Mouse (Mus musculus): ENCODE results near the gene Map7d1. TPM values are rescaled to one million over a fixed set of nuclear protein-coding genes. Genes with fewer than 3 reads are reported as not detected.

Gene Map7d1
- polyA plus RNA-seq, 1 experiment, result 379 TPM

DNA sequence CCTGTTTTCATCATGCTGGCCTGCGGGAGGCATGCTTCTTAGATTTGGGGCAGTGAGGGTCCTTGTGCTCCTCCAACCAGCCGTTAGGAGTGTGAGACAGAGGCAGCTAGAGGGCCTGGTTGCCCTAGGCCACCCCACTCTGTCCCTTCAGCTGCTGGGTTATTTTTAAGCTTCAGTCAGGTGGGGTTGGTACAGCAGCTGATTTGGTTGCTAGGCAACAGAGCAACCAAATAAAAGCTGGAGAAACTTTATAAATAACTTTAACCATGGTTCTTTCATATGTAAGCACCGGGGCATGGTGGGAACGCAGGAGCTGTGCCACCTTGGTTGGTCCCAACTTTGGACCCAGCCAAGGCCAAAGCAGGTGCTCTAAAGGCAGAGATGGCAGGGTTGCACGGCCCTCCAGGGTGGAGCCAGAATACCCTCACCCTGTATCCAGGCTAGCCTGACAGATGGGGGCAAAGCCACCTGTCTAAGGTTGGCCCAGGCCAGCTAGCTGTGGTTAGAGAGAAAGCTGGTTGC is 18.4 kb downstream of the Map7d1 start:
- Histone ChIP-seq H3K4me1 (ENCODE audit: control insufficient read depth, insufficient read depth, low read length) (peaks cover 52% of the 10 kb centered on the region), H3K27ac (ENCODE audit: insufficient read depth, low read depth, low read length) (peak overlapping the region; percentile 73), H3K4me3 (ENCODE audit: insufficient read depth, low read depth, low read length) (no peak overlapping the region)
- 15% methylated on average over 5 of the region's 5 CpGs for WGBS
- TF ChIP-seq CTCF (IDR thresholded peaks at IDR 0.05; ENCODE audit: insufficient read depth, low read depth, low read length), result no peak
- no peak for TF ChIP-seq POLR2A (IDR thresholded peaks at IDR 0.05; ENCODE audit: insufficient read depth, low read depth, low read length)

DNA sequence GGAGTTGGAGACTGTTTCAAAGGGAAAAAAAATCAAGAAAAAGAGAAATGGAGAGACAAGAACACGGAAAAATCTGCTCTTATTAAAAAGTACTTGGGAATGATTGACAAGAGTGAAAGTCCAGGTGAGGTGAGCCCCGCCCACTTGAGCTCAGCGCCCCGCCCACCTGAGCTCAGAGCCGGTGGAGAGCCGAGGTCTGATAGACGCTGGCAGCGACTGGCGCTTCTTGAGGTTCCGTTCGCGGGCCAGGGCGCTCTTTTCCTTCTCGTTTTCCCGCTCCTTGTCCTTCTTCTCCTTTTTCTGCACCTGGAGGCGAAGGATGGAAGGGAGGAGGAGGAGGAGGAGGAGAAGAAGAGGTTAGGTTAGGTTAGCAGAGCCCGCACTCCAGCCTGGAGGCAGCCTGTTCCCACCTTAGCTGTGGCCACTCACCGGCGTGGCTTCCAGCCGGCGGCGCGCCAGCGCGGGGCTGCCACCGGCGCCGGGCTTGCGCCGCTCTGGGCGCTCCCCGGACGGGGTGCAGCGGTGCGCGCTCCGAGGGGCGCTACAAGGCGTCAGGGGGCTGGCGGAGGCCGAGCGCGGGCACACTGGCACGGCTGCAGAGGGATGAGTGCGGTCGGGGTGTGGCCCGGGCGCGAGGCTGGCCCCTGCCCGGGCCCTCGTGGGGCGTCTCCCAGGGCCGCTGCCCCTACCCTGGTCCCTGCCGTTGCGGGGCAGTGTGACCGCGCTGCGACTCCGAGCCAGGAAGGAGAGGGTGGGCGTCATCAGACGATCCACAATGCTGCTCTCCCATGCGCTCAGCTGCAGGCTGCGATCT is 19.5 kb downstream of the Map7d1 start:
- peaks cover 42% of the 10 kb centered on the region for H3K4me1 ChIP-seq (ENCODE audit: control insufficient read depth, insufficient read depth, low read length)
- no peak for TF ChIP-seq CTCF (IDR thresholded peaks at IDR 0.05; ENCODE audit: insufficient read depth, low read depth, low read length)
- no peak for TF ChIP-seq POLR2A (IDR thresholded peaks at IDR 0.05; ENCODE audit: insufficient read depth, low read depth, low read length)
- peak overlapping the region; percentile 73 for H3K27ac ChIP-seq (ENCODE audit: insufficient read depth, low read depth, low read length)
- WGBS, result 51% methylated on average over 63 of the region's 63 CpGs
- no peak overlapping the region for H3K4me3 ChIP-seq (ENCODE audit: insufficient read depth, low read depth, low read length)

DNA sequence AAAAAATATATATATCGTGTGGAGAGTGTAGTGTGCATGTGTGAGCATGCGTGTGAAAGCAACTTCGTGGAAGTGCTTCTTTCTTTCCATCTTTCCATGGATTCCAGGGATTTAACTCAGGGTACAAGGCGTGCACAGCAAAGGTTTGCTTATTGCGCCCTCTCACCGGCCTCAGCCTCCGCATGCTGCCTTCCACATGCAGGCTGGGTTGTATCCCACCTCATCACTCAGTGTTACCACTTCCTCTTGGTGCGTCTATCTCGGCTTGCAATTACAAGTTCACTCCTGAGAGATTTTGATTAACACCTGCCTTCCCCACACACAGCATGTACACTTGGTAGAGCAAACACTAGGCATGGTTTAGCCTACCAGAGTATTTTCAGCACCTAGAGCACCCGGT is 21.0 kb downstream of the Map7d1 start:
- H3K4me3 ChIP-seq (ENCODE audit: insufficient read depth, low read depth, low read length), result no peak overlapping the region
- peaks cover 37% of the 10 kb centered on the region for H3K4me1 ChIP-seq (ENCODE audit: control insufficient read depth, insufficient read depth, low read length)
- 89% methylated on average over 10 of the region's 10 CpGs for WGBS
- no peak for TF ChIP-seq CTCF (IDR thresholded peaks at IDR 0.05; ENCODE audit: insufficient read depth, low read depth, low read length)
- H3K27ac ChIP-seq (ENCODE audit: insufficient read depth, low read depth, low read length), result no peak overlapping the region

DNA sequence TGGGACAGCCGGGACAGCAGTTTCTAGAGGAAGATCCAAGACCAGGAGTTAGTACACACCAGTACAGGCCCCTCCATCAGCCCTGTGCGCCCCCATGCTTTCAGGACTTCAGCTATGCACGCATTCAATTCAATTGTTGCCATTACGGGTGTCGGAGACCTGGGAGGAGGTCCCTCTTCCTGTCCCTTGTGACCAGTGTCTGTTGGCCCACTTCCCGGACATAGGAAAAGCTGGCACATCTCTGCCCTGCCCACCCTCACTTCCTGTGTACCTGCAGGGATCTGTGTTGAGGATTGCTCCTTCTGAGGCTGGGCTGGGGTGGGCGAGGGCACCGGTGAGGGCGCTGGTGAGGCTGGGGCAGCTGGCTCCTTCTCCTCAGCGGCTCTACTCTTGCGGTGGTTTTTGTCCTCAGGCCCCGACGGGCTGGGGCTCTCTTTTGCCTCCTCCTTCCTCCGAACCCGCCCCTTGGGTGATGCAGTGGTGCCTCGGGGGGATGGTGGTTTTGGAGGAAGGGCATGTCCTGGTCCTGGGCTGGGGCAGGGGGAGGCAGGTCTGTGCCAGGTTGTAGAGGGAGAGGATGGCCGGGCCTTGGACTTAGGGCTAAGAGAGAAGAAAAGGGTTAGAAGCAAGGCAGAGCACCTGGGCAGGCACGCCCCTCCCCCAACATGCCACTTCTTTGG is 21.5 kb downstream of the Map7d1 start:
- 77% methylated on average over 18 of the region's 18 CpGs for WGBS
- TF ChIP-seq CTCF (IDR thresholded peaks at IDR 0.05; ENCODE audit: insufficient read depth, low read depth, low read length) (no peak), POLR2A (IDR thresholded peaks at IDR 0.05; ENCODE audit: insufficient read depth, low read depth, low read length) (no peak)

DNA sequence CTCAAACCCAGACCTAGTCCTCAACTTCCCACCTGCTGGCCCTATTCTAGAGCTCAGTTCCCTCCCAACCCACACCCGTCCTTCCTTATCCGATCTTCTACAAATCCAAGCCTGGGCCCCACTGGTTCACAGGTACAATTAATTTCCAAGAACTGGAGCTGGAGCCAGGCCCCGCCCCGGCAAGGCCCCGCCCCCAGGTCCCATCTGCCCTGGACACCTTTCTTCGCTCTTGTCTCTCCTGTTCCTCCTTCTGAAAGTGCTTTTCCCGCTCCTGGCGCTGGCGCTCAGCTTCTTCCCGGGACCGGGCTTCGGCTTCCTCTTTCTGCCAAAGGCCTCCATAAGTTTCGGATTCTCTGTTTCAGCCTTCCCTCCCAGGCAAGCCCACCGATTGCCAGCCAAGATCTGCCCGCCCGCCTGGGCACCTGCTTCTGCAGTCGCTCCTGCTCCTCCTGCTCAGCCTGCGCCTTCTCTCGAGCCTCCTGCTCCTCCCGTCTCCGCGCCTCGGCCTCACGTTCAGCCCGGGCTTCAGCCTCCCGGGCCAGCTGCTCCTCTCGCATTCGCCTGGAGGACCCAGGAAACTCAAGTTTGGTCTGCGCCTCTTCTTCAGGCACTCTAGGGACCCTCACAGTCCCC is 22.4 kb downstream of the Map7d1 start:
- TF ChIP-seq POLR2A (IDR thresholded peaks at IDR 0.05; ENCODE audit: insufficient read depth, low read depth, low read length) (no peak), CTCF (IDR thresholded peaks at IDR 0.05; ENCODE audit: insufficient read depth, low read depth, low read length) (no peak)
- no peak overlapping the region for H3K27ac ChIP-seq (ENCODE audit: insufficient read depth, low read depth, low read length)

More for the DNA sequence above, 21.5 kb downstream of the Map7d1 start:
- Histone ChIP-seq H3K4me3 (ENCODE audit: insufficient read depth, low read depth, low read length) (no peak overlapping the region), H3K27ac (ENCODE audit: insufficient read depth, low read depth, low read length) (no peak overlapping the region), H3K4me1 (ENCODE audit: control insufficient read depth, insufficient read depth, low read length) (peaks cover 34% of the 10 kb centered on the region)

DNA sequence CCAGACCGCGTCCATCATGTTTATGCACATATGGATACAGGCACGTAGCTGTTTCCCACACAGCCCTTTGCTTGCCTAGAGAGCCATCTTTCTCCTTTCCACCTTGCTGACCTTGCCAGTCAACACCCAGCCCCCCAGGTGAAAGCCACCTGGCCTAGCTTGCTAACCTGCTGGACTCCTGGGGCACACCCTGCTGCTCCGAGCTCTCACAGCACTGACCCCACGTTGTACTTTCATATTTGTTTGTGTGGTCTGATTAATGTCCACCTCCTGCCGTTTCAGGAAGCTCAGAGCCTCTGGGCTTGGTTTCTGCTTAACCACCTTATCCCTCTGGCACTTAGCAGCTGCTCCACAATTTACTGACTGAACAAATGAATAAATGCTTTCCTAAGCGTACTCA is 26.2 kb downstream of the Map7d1 start:
- no peak overlapping the region for H3K27ac ChIP-seq (ENCODE audit: insufficient read depth, low read depth, low read length)
- peaks cover 11% of the 10 kb centered on the region for H3K4me1 ChIP-seq (ENCODE audit: control insufficient read depth, insufficient read depth, low read length)
- WGBS, result 71% methylated on average over 7 of the region's 7 CpGs
- no peak overlapping the region for H3K4me3 ChIP-seq (ENCODE audit: insufficient read depth, low read depth, low read length)
- TF ChIP-seq POLR2A (IDR thresholded peaks at IDR 0.05; ENCODE audit: insufficient read depth, low read depth, low read length), result no peak
- no peak for TF ChIP-seq CTCF (IDR thresholded peaks at IDR 0.05; ENCODE audit: insufficient read depth, low read depth, low read length)

More for the DNA sequence above, 22.4 kb downstream of the Map7d1 start:
- H3K4me3 ChIP-seq (ENCODE audit: insufficient read depth, low read depth, low read length), result no peak overlapping the region
- peaks cover 31% of the 10 kb centered on the region for H3K4me1 ChIP-seq (ENCODE audit: control insufficient read depth, insufficient read depth, low read length)
- WGBS, result 93% methylated on average over 29 of the region's 29 CpGs

DNA sequence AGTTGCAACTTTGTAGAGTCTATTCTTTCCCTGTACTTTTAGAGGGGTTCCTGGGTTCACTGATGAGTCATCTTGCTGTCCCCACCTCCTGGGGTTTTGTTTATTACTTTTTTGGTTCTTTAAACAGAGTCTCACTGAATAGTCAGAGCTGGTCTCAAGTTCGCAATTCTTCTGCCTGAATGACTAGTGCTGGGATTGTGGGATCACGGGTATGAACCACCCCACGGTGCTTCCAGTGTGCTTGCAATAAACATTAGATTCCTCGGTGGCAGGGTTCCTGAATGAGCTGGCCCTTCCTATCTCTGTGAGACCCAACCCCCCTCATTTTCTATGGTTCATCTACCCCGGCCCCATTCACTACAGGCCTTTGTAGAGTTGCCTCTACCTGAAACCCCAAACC is 28.0 kb downstream of the Map7d1 start:
- whole genome bisulfite sequencing, result 9% methylated on average over 5 of the region's 5 CpGs
- TF ChIP-seq CTCF (IDR thresholded peaks at IDR 0.05; ENCODE audit: insufficient read depth, low read depth, low read length) (no peak), POLR2A (IDR thresholded peaks at IDR 0.05; ENCODE audit: insufficient read depth, low read depth, low read length) (no peak)
- no peak overlapping the region for H3K27ac ChIP-seq (ENCODE audit: insufficient read depth, low read depth, low read length)
- H3K4me1 ChIP-seq (ENCODE audit: control insufficient read depth, insufficient read depth, low read length), result peaks cover 9% of the 10 kb centered on the region
- H3K4me3 ChIP-seq (ENCODE audit: insufficient read depth, low read depth, low read length), result no peak overlapping the region

DNA sequence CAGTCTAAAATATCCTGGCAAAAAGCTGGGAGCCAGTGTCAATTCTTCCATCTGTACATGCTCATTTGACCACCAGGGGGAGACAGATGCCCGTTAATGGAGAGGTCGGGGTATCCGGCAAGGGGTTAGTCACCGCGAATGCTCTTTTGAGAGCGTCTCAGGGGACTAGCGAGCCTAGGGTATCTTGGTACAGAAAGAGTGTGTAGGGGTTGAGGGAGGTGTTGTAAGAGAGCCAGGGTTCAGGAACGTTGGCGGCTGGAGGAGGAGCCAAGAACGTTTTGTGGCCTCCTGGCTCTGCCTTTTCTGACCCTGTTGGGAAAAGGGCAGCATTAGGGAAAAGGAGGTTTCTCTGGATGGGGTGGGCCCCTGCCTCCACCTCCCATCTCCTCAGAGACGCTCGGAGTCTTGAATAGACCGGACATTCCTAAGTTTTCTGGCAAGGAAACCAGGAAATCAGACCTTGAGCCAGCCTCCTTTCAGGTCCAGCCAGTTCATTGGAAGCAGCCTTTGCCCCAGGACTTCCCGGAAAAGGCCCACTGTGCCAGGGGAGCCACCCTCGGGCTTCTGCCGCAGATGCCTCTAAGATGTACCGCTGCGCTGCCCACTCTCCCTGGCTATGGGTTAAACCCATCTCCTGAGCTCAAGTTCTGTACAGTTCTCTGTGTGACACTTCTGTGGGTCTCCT is 28.9 kb downstream of the Map7d1 start:
- Histone ChIP-seq H3K4me3 (ENCODE audit: insufficient read depth, low read depth, low read length) (peak overlapping the region; percentile 33), H3K27ac (ENCODE audit: insufficient read depth, low read depth, low read length) (0 out of 2 replicates have a peak overlapping the region, but pooled peaks have one; percentile 8), H3K4me1 (ENCODE audit: control insufficient read depth, insufficient read depth, low read length) (peaks cover 9% of the 10 kb centered on the region)
- TF ChIP-seq CTCF (IDR thresholded peaks at IDR 0.05; ENCODE audit: insufficient read depth, low read depth, low read length) (peak; percentile 80), POLR2A (IDR thresholded peaks at IDR 0.05; ENCODE audit: insufficient read depth, low read depth, low read length) (no peak)
- WGBS, result 3% methylated on average over 18 of the region's 18 CpGs

Measured in olfactory bulb, adult 2 months (tissue).